Mouse (Mus musculus): ENCODE data around the gene Ankrd61.

DNA sequence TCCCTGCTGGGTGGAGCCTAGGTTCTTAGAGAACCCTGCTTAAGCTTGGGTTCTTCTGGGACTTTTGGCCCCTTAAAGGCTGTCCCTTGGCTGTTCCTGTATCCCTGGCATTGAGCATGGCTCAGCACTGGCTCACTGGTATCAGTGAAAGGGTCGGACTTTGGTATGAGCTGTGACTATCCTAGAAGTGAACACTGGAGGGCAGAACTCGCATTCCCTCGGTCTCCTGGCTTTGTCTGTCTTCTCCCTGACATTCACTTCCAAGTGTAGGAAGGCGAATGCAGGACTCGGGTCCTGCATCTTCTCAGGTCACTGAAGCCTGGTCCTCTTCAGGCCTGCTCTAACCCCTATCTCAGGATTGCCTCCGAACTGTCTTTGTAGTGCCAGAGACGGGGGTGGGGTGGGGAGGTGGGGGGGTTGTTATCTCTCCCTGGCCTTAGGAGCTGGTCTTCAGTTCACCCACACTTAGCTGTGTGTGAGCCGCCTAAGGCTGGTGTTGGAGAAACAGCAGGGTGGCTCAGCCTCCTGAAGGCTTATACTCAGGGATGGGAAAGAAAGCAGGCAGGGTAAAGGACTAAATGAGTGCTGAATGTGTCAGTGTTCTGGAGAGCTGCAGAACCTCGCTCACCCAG lies 5.1 kb downstream of the Ankrd61 start:
- no peak for TF ChIP-seq GATA1 (IDR thresholded peaks at IDR 0.05; ENCODE audit: low read depth, low read length)
- no peak for TF ChIP-seq EP300 (IDR thresholded peaks at IDR 0.05; ENCODE audit: low read depth in 1 of 2, low read length in 2 of 2)
- TF ChIP-seq GABPA (IDR thresholded peaks at IDR 0.05; ENCODE audit: low read depth, low read length), result no peak
- TF ChIP-seq CTCF (IDR thresholded peaks at IDR 0.05 in 2 of 3, conservative IDR thresholded peaks at IDR 0.05 in 1 of 3; ENCODE audit: control insufficient read depth in 1 of 3, insufficient read depth in 1 of 3, low read depth in 2 of 3, low read length in 3 of 3, poor library complexity in 1 of 3, severe bottlenecking in 1 of 3), result no peak
- no peak for TF ChIP-seq USF1 (IDR thresholded peaks at IDR 0.05; ENCODE audit: low read depth, low read length)
- TF ChIP-seq MAX (IDR thresholded peaks at IDR 0.05; ENCODE audit: low read length), result no peak
- TF ChIP-seq TAL1 (IDR thresholded peaks at IDR 0.05; ENCODE audit: low read length), result no peak
- TF ChIP-seq MXI1 (IDR thresholded peaks at IDR 0.05; ENCODE audit: low read depth, low read length), result no peak
- TF ChIP-seq RCOR1 (IDR thresholded peaks at IDR 0.05; ENCODE audit: low read depth, low read length), result no peak

All from MEL (cell line).